Mouse (Mus musculus) intestine, embryonic 14.5 days (tissue): ENCODE measurements around the gene Sub1. TPM values are rescaled to one million over a fixed set of nuclear protein-coding genes. Genes with fewer than 3 reads are reported as not detected.

Experiments
- ATAC-seq: fragments of 200-750 bp; cut with Nextera tagmentation; replicated peaks from 2 replicates; pipeline ENCODE4 v1.8.0; 2017; ENCODE audit warnings: low read depth, moderate number of reproducible peaks, moderate TSS enrichment, moderate library complexity; ENCODE audit not compliant: low FRiP score, low TSS enrichment
- DNase-seq: peaks from one replicate; pipeline ENCODE4 v3.0.0-alpha.2; 2018; ENCODE audit warnings: low spot score
- H3K27ac ChIP-seq: fragments of 300-500 bp; sonication (generic); 2 replicates; pipeline ENCODE4 v1.5.1; 2014; ENCODE audit warnings: low read depth, mild to moderate bottlenecking, control low read depth
- H3K27me3 ChIP-seq: fragments of 300-500 bp; sonication (generic); replicated peaks from 2 replicates; pipeline ENCODE4 v1.6.1; 2014; ENCODE audit warnings: low read length, control low read depth; ENCODE audit not compliant: control insufficient read depth, insufficient read depth
- H3K36me3 ChIP-seq: fragments of 300-500 bp; sonication (generic); 2 replicates; pipeline ENCODE4 v1.6.1; 2014; ENCODE audit warnings: low read length, control low read depth; ENCODE audit not compliant: control insufficient read depth, insufficient read depth
- H3K4me1 ChIP-seq: fragments of 300-500 bp; sonication (generic); replicated peaks from 2 replicates; pipeline ENCODE4 v1.6.1; 2014; ENCODE audit warnings: low read length, control low read depth, mixed read lengths; ENCODE audit not compliant: control insufficient read depth, insufficient read depth
- H3K4me2 ChIP-seq: fragments of 300-500 bp; sonication (generic); 2 replicates; pipeline ENCODE4 v1.6.1; 2014; ENCODE audit warnings: low read length
- H3K4me3 ChIP-seq: fragments of 300-500 bp; sonication (generic); 2 replicates; pipeline ENCODE4 v1.5.1; 2014; ENCODE audit warnings: low read depth, low read length, control low read depth, mixed read lengths
- H3K9ac ChIP-seq: fragments of 300-500 bp; sonication (generic); 2 replicates; pipeline ENCODE4 v1.6.1; 2014; ENCODE audit warnings: mild to moderate bottlenecking, low read length
- H3K9me3 ChIP-seq: fragments of 300-500 bp; sonication (generic); 2 replicates; pipeline ENCODE4 v1.6.1; 2016; ENCODE audit warnings: low read length, control low read depth; ENCODE audit not compliant: control insufficient read depth
- WGBS: fragments of 180-500 bp; shearing (Covaris S2); extraction: QIAGEN DNeasy Blood & Tissue Kit; methylation state at CpG from one replicate; pipeline ENCODE4 v1.1.7; 2014; 5-methylcytosine and 5-hydroxymethylcytosine counted together
- polyA plus RNA-seq: library from polyadenylated mRNA; unstranded; fragments of >200 nt; fragmentation: Nextera tagmentation; extraction: Ambion mirVana; gene quantifications from 2 replicates; pipeline ENCODE4 v1.2.1, GENCODE M21; 2014

Gene Sub1
- polyA plus RNA-seq, 1 experiment from 2014 or later, result 716 TPM

DNA sequence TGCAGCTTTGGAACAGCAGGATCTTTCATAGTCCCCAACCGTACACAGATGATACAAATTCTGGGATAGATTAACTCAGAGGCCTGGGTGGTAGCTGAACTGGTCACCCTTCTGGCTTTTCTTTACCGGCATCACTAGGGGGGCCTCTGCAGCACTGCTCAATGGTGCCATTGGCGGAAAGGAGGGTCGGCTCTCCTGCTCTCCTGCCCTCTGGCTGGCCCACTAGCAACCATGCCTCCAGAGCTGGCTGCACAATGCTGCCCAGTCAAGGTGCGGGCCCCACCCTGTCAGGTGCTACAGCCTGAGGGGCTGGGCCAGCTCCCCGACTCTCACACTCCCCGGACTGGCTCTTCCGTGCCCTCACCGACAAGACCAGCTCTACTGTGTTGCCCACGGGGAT is 46.6 kb downstream of the Sub1 start:
- no peaks in the 10 kb centered on the region for H3K4me1 ChIP-seq
- H3K27ac ChIP-seq, result no peak overlapping the region
- WGBS, result 91% methylated on average over 10 of the region's 10 CpGs
- DNase-seq (no peak), ATAC-seq (no peak)
- H3K4me3 ChIP-seq, result no peak overlapping the region
- no peak overlapping the region for H3K4me2 ChIP-seq
- H3K9me3 ChIP-seq, result no peaks in the 10 kb centered on the region
- H3K36me3 ChIP-seq, result no peaks in the 10 kb centered on the region
- H3K9ac ChIP-seq, result no peak overlapping the region
- H3K27me3 ChIP-seq, result no peaks in the 10 kb centered on the region

- DNase-seq (no peak), ATAC-seq (no peak)
- H3K4me2 ChIP-seq, result no peak overlapping the region
- no peaks in the 10 kb centered on the region for H3K27me3 ChIP-seq
- WGBS, result 79% methylated on average over 3 of the region's 3 CpGs
- no peaks in the 10 kb centered on the region for H3K36me3 ChIP-seq
- H3K9me3 ChIP-seq, result no peaks in the 10 kb centered on the region
- H3K27ac ChIP-seq, result no peak overlapping the region
- no peak overlapping the region for H3K4me3 ChIP-seq
- no peak overlapping the region for H3K9ac ChIP-seq
- H3K4me1 ChIP-seq, result no peaks in the 10 kb centered on the region
Observed at GRCm38 (mm10) chr15:11949490-11949889, 47.3 kb downstream of the Sub1 start.

GRCm38 (mm10) chr15:11940855-11941254 is 55.9 kb downstream of the Sub1 start:
- H3K4me1 ChIP-seq, result no peaks in the 10 kb centered on the region
- WGBS, result 49% methylated on average over 5 of the region's 5 CpGs
- no peak for ATAC-seq

More at GRCm38 (mm10) chr15:11940855-11941254, 55.9 kb downstream of the Sub1 start:
- Histone ChIP-seq H3K27ac (no peak overlapping the region), H3K36me3 (no peaks in the 10 kb centered on the region), H3K4me3 (no peak overlapping the region), H3K9ac (no peak overlapping the region), H3K9me3 (no peaks in the 10 kb centered on the region), H3K27me3 (no peaks in the 10 kb centered on the region), H3K4me2 (no peak overlapping the region)
- no peak for DNase-seq

Other genes with a start within 250 kb of the Sub1 start
- gene Npr3, start 89.7 kb downstream of the Sub1 start, polyA plus RNA-seq, result 11.0 and 11.1 TPM in 2 replicates
- 144 and 157 TPM in 2 replicates for gene Zfr, start 120.8 kb upstream of the Sub1 start, polyA plus RNA-seq
- 21.2 and 23.9 TPM in 2 replicates for gene Mtmr12, start 208.0 kb upstream of the Sub1 start, polyA plus RNA-seq